Mouse (Mus musculus) layer of hippocampus, adult 9-10 months (tissue): ENCODE measurements around the gene Secisbp2.
A peak's percentile ranks its signal among the peaks of the same experiment; 100 is the strongest.
"Not testable (repeated sequence)": the region's sequence is repeated elsewhere in the genome, so short reads cannot be mapped to it uniquely, and the experiment has no call there.

ENCODE experiments used
- DNase-seq: peaks from one replicate; pipeline ENCODE4 v3.0.0; 2022; ENCODE audit warnings: low spot score

Gene Secisbp2

DNA sequence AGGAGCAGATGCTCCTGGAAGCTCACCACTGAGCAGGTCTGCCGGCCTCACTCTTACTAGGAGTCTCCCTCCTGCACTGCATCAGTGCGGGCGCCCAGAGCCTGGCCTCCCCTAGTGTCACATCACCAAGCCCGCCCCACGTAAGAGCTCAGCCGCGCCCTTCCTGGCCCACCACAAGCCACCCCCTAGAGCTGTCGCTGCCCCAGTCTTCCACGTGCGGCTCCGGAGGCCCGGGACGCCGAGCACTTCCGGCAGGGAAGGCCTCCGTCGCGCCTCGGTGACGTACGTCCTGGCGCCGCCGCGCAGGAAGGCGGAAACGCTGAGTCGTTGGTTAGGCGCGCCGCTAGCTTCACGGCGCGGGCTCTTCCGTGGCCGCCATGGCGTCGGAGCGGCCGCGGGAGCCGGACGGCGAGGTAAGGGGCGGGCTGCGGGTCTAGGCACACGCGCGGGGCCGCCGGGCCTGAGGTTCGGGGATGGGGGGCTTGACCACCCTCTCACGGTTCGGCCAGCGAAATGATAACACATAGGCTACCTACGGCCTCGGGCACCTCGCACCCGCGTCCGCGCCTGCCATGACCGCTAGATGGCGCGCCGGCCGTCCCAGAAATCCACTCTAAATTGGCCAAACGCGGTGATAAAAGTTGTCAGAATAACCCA, at the start of gene Secisbp2:
Gene Secisbp2, plus strand, starts transcription at position 290 of the 657 bp plus-strand sequence.
- peak; percentile 89 for DNase-seq

DNA sequence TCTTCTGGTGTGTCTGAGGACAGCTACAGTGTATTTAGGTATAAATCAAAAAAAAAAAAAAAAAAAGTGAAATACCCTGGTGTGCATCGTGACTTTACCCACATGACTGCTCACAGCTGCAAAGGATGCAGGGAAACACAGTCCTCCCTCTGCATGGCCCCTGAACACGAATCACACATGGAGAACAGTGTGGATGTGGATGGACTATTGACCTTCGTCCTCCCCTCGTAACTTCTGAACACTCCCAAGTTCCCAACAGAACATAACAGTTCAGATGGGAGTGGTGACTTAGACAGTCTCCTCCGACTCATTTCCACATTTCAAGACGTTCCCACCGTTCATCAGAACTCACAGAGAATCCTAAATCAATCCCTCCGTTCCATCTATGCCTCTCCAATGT, 48.7 kb upstream of the Secisbp2 start:
- no peak for DNase-seq

DNA sequence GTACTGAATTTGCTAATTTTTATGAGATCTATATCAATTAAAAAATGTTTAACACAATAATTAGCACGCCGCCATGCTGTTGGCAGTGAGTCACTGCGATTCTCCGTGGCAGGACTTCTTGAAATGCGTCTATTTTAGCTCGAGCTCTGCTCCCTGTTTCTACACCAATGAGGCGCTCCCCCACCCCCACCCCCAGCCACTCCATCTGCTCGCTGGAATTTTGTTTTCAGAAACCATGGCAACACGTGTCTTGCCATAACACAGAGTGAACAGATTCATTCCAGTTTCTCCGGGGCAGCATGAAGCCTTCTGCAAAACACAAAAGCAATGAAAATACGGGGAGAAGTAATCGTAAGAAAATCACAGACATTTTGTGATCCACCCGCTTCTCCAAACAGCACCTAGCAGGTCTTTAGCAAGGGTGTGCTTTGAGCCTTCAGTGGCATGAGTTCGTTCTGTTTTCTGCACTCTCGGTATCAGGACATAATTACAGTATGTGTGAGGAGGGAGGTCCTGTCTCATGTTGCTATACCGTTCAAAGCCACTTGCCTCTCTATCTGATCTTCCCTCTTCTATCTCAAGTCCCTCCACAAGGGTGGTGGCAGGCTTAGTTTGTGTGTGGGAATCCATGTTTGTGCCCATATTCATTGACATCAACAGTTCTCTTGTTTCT, 48.1 kb upstream of the Secisbp2 start:
- DNase-seq, result peak; percentile 37

DNA sequence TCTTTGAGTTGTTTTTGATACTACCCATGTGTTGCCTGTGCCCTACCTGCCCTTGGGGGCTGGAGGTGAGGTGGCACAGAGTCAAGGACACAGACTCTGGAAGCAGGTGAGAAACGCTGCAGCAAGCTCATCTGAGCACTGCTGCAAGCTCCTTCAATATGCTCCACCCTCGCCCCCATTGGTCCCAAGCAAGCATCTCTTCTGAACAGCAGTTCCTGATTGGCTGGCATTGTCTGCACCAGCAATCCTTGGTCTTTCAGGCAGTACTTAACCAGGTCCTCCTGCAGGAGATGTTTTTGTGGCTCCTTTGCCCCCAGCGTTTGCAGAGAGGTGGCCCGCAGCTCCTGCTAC, 47.6 kb upstream of the Secisbp2 start:
- DNase-seq, result peak; percentile 38

DNA sequence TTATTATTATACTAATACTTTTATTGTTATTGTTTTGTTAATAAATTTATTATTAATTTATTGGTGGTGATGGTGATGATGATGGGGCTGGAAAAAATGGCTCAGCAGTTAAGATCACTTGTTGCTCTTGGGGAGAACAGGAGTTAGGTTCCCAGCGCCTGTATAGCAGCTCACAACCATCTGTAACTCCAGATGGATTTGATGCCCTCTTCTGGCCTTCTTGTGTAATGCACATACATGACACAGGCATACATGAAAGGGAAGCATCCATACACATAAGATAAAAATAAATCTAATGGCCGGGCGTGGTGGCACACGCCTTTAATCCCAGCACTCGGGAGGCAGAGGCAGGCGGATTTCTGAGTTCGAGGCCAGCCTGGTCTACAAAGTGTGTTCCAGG, 42.3 kb upstream of the Secisbp2 start:
- DNase-seq, result no peak

DNA sequence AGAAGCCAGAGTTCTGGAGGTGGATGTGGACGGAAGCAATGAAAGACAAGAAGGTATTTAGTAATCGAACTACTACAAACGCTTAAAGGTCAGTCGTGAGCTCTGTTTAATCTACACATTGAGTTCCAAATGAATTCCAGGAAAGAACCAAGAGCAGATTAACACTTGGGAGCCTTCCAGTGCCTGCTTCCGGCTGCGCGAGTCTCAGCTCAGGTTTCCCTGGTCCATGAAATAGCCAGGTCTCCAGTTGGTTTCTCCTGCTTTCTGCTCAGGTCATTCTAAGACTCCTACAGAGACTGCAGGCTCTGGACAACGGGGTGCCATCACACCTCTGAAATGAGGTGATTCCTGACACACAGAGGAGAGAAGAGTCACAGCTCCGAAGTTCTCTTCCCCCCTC, 40.4 kb upstream of the Secisbp2 start:
- no peak for DNase-seq

DNA sequence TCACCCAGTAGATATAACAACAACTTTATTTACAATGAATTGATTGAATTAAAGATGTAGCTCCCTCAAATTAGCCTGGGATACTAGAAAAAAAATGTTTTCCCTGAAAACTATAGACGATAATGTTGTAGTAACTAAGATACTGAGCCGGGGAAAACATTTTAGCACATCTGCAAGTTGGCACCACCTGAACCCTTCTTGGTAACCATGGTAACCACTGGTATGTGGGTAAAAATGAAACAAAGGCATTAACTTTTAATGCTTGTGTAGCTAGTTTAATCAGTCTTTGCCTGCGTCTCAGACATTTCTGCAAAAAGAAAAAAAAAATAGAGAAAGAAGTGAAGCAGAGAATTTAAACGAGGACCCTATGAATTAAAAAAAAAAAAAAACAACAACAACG, 40.0 kb upstream of the Secisbp2 start:
- no peak for DNase-seq

DNA sequence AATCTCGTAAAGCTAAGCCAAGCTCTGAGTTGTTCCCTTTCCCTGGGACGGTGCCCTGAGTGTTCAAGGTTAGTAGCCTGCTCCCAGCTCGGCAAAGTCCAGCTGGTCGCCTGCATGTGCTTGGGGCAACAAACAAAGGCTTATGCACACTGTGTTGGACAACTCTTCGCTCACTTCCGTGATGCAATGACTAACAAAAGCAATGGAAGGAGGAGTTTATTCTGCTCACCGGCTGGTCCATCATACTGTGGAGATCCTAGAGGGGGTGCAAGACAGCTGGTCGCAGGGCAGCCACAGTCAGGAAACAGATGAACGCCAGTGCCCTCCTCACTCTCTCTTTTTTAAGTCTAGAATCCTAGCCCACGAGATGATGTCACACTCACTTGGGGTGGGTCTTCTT, 35.7 kb upstream of the Secisbp2 start:
- no peak for DNase-seq

DNA sequence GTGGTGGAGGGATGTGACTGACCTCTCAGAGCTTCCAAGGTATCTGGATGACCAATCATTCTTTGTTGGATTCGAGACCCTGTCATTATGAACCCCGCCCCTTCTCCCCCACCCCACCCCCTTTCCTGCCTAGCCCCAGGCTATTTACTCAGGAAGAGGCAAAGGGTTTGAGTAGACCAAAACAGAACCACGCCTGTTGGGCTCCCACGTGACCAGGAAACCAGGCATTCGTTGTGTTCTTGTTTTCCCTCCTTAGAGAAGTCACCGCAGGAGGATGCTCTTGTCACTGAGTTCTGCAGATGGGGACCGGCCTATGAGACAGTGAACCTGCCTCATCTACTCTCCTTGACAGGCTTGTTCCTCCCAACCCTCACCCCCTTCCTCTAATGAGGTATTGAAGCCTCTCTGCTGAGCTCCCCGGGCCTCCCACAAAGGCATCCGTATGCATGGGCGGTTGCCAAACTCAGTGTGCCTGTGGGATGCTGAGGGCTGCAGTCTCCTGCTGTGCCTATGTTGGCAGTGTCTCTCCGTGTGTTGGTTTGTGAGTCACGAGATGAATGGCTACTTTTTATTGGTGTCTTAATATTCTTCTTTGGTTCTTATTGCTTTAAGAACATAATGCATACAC, 35.0 kb upstream of the Secisbp2 start:
- DNase-seq, result peak; percentile 48

DNA sequence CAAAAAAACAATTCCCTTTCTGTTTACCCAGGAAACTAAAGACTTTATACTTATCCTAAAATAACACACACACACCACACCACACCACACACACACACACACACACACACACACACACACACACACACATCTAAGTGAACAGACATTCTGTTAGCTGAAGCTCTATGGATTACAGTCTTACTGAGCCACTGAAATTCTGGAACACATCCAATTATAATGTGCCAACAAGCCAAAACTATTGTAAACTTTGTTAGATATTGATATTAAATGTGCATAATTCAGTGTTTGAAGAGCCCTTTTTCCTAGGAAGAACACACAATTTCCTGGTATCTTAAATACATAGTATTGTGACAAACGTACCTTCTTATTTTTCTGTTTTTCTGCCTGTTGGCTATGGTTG, 34.2 kb upstream of the Secisbp2 start:
- DNase-seq, result no peak

DNA sequence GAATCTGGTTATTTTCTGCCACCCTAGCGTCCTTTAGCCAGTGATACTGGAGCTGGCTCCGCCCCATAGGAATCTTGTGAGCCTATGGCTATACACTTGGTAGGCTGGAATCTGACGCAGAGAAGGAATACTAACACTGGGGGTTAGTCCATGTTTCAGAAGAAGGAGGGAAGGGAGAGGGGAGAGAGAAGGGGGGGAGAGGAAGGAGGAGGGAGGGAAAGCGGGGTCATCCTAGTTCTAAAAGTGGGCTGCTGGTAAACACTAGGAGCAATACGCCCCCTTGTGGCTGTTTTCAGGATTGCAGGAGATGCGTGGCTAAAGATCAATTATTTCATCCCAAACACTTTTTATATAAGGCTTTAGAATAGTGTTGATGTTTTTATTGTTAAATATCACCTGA, 33.6 kb upstream of the Secisbp2 start:
- DNase-seq, result peak; percentile 67

DNA sequence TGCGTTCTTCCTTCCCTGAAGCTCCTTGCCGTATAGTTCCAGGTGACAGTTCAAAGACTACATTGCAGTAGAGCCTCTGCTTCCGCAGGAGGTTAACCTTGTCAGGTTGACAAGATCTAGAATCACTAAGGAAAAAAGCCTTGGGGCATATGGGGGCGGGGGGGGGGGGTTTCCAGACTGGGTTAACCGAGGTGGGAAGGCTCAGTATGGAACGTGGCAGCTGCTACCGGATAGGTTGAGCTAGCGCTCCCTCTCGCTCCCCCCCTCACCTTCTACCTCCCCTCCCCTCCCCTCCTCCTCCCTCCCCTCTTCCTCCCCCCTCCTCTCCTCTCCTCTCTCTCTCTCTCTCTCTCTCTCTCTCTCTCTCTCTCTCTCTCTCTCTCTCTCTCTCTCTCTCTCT, 32.9 kb upstream of the Secisbp2 start:
- no peak for DNase-seq

DNA sequence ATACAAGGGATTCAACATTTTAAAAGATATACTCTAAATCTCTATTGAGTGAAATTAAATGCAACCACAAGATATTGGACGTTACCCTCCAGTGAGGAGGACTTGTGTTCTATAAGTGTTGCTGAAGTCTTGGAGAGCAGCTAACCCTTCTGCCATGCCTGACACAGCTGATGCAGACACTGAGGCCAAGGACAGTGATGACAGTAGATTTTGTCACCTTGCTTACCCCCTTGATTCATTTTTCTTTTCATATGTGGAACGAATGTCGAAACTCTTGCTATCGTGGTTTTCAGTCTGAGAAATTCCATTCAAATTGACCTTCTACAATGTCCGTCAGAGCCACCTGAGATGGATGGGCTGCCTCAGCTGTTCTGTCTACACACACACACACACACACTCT, 28.9 kb upstream of the Secisbp2 start:
- DNase-seq, result no peak

DNA sequence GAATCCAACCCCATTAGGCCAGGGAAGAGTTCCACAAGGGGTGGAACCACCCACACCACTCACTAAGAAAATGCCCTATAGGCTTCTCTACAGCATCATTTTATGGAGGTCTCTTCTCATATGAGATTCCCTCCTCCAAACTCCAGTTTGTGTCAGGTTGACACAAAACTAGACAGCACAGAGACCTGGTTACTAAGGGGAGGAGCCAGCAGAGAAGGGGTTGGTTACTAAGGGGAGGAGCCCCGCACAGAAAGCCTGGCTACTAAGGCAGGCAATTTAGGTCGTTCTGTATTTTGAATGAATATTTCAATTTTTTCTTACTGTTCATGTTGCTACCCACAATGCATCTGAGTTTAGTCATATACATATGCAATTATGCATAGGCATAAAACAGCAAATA, 27.8 kb upstream of the Secisbp2 start:
- no peak for DNase-seq

DNA sequence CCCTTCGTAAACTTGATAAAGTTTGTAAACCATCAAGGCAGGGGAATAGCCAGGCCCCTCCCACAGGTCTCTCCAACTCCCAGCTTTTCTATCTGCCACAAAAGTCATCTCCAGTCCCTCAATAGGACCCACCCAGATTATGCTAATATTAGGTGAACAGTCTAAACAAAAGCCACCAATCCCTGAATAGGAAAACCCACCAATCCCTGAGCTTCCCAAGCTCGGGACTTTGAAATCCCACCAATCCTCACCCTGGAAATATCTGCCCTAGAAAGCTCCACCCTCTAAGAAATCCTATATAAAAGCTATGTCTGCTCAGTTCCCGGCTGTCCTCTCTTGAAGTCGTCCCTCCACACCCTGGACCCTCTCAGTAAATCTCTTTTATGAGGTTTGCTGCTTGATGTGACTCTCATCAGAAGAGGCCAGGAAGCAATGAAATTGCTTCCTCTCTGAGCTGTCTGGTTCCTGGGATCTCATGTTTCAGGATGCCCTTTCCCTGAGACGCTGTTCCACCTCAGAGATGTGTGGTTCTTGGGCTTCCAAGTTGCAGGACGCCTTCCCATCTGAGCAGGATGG, 23.1 kb upstream of the Secisbp2 start:
- DNase-seq, result no peak

DNA sequence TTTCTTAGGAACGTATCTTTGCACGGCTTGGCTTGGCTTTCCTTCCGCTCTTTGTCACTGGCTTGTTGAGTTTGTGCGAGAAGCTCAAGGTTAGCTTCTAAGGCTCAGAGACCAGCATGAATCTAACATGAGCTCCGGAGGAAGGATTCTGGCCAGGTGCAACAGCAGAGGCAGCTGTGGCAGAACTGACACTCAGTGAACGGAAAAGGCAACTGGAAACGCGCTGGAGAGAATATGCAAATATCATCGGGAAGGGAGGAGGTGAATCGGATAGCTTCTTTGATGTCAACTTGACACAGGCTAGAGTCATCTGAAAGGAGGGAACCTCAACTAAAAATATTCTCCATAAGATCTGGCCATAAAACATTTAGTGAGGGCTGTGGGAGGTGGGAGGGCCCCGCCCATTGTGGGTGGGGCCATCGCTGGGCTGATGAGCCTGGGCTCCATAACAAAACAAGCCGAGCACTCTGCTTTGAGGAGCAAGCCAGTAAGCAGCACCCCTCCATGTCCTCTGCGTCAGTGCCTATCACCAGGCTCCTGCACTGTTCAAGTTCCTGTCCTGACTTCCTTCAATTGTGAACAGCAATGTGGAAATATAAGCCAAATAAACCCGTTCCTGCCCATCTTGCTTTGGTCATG, 20.0 kb upstream of the Secisbp2 start:
- no peak for DNase-seq

DNA sequence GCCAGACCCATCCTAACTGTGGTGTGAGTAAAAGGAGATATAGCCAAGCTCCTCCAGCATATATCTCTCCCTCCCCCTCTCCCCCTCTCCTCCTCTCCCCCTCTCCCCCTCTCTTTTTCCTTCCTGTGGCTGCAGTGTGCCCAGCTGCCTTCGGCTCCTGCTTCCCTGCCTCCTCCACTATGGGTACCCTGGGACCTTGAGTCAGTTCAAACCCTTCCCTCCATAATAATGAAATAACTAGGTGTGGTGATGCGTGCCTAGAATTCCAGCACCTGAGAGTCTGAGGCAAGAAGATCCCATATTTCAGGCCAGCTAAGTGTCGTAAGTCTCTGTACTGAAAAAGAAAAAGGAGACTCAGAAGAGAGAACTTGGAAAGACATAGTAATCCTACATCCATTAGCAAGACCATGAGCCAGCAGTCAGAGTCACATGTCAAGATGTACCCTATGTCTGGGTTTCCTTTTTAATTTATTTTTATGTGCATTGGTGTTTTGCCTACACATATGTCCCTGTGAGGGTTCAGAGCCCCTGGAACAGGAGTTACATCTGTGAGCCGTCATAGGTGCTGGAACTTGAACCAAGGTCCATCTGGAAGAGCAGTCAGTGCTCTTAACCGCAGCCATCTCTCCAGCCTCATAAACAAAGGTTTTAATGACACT, 18.8 kb upstream of the Secisbp2 start:
- DNase-seq, result no peak

DNA sequence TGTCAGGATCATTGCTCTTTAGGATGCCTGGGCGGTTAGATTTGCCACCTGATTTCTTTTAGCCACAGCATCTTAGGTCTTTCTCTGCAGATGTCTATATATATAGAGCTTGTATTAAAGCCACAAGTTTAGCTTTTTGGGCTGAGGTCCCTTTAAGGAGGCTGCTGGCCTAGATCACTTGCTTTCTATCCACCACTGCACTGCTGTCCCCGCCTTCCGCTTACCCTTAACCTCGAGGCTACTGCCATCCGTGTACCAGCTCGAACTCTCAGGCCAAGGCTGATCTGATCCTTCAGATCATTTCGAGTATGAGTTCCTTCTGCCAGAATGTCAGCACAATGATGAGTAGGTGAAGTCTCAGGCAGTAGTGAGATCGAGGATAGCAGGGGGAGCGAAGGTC, 16.1 kb upstream of the Secisbp2 start:
- DNase-seq, result not testable (repeated sequence)

DNA sequence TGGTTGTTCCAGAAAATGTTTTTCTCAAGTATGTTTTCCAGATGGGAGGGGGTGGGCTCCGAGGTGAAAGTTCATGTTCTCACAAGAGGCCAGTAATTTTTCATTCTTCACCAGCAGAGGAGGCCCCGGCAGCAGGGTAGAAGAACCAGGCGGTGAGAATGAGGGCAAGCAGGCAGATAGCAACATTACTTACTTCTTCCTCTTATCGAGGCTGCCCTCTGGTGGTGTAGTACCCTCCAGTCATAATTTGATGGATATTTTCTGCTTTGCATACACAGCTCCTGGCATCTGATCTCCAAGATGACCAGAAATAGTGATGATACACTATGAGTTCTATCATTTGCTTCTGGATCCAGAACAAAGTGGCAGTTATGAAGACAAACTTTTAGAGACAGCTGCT, 12.5 kb upstream of the Secisbp2 start:
- no peak for DNase-seq

DNA sequence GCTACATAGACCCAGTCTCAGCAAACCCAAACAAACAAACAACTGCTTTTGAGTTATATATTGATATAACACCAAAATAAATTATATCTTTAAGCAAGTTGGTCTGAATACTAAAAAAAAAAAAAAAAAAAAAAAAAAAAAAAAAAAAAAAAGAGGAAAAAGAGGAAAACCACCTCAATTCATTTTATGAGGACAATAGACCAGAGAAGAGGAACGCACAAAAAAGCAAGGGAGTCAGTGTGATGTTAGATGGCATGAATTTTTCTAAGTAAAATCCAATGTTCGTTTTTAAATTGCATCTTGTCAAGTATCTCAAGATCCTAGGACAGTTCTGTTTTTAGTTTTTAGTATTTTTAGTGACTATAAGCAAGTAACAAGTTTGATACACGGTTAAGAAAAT, 10.1 kb upstream of the Secisbp2 start:
- DNase-seq, result no peak

DNA sequence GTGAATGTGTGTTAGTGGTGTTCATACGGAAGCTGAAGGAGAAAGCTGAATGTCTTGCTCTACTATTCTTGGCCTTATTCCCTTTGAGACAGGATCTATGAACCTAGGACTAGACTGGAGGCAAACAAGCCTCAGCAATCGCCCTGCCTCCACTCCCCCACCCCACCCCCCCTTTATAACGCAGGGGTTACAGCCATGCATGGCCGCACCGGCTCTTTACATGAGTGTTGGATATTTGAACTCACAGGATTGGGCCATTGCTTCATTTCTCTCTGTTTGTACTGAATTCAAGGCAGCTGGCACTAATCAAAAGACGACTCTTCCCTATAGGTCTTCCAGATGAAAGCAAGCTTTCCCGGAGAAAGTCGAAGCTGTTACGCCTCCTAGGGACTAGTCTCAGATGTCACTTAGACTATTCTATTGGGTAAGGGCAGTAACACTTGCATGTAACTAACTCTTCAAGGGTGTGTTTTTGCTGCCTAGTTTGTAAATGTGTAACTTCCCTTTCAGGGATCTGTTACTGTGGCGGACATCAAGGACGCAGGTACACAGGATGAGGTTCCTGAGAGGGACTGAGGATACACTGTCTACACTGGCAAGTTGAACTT, 9.2 kb upstream of the Secisbp2 start:
- DNase-seq, result no peak
